Comparison of ENCODE assay signal across 17 mouse cellular contexts in genomic region chr9:50835068-50835705, GRCm38 (mm10). TPM values are rescaled to one million over a fixed set of nuclear protein-coding genes. Genes with fewer than 3 reads are reported as not detected.
DNase-seq lines count a peak whose midpoint lies in the region; ATAC-seq and TF ChIP-seq lines count a peak whose summit lies in the region.
"Had no signal": no experiment of that assay in that cellular context is flagged by ENCODE, and none has a peak within 500 bp of the region (broad histone marks: within the 10 kb centered on the region; RNA-seq: fewer than 3 reads in every experiment).

No protein-coding gene starts in this region.

- no peaks in the 10 kb centered on the region; the same call in 1 of the 2 replicates for H3K36me3 ChIP-seq in stomach, embryonic 15.5 days
- no peaks in the 10 kb centered on the region; the same call in 1 of the 2 replicates for H3K36me3 ChIP-seq in stomach, postnatal 0 days (ENCODE audit: control insufficient read depth, insufficient read depth, low read length)
- H3K36me3 ChIP-seq in lung, postnatal 0 days (ENCODE audit: insufficient read depth, low read length), result no peaks in the 10 kb centered on the region

- no peak for TF ChIP-seq CTCF in stomach, postnatal 0 days (IDR thresholded peaks at IDR 0.05; ENCODE audit: low read depth)
- no peak for TF ChIP-seq CTCF in lung, postnatal 0 days (IDR thresholded peaks at IDR 0.05)

- DNase-seq in adrenal gland, adult 2 months, result peak; percentile 66
- DNase-seq in adrenal gland, postnatal 4 days (ENCODE audit: low spot score in 2 of 2), result no peak
- DNase-seq in stomach, postnatal 0 days (ENCODE audit: low spot score), result no peak
- peak; percentile 91 for DNase-seq in lung, postnatal 0 days (ENCODE audit: low spot score)
- DNase-seq in skeletal muscle tissue, adult 2 months (ENCODE audit: low read depth, low spot score), result peak; percentile 58
- no peak for DNase-seq in urinary bladder, postnatal 4 days (ENCODE audit: low spot score in 2 of 2)
- no peak for DNase-seq in embryo, embryonic 9.5 days (ENCODE audit: extremely low spot score)
- DNase-seq: cerebellum, adult 9-10 months; heart, postnatal 10 days; thymus, adult 18-20 months had no signal

- no peaks in the 10 kb centered on the region for H3K9me3 ChIP-seq in stomach, embryonic 15.5 days
- no peaks in the 10 kb centered on the region for H3K9me3 ChIP-seq in stomach, postnatal 0 days (ENCODE audit: control insufficient read depth, low read length)
- H3K9me3 ChIP-seq in lung, postnatal 0 days (ENCODE audit: low read length), result no peaks in the 10 kb centered on the region
- H3K9me3 ChIP-seq: embryonic facial prominence, embryonic 12.5 days; forebrain, embryonic 13.5 days; limb, embryonic 13.5 days; midbrain, embryonic 10.5 days had no signal

- ATAC-seq in stomach, embryonic 15.5 days (ENCODE audit: insufficient read depth, low FRiP score, low read depth), result peak; percentile 18; the same call in 1 of the 2 replicates
- ATAC-seq in stomach, postnatal 0 days (ENCODE audit: low FRiP score, low TSS enrichment), result no peak
- peak; percentile 93 for ATAC-seq in lung, postnatal 0 days
- ATAC-seq: forebrain, embryonic 13.5 days; hindbrain, postnatal 0 days had no signal

- no peak for TF ChIP-seq EP300 in stomach, postnatal 0 days (optimal IDR thresholded peaks at IDR 0.05)
- peak; percentile 77 for TF ChIP-seq EP300 in lung, postnatal 0 days (IDR thresholded peaks at IDR 0.05)

- WGBS in stomach, embryonic 15.5 days, result 84% methylated on average over 10 of the region's 10 CpGs
- 84% methylated on average over 10 of the region's 10 CpGs for WGBS in stomach, postnatal 0 days
- 70% methylated on average over 10 of the region's 10 CpGs for WGBS in lung, postnatal 0 days

- no peak overlapping the region for H3K4me2 ChIP-seq in stomach, embryonic 15.5 days
- no peak overlapping the region for H3K4me2 ChIP-seq in stomach, postnatal 0 days (replicated peaks; ENCODE audit: low read depth)
- no peak overlapping the region for H3K4me2 ChIP-seq in lung, postnatal 0 days (replicated peaks; ENCODE audit: low read depth, low read length)
- H3K4me2 ChIP-seq: embryonic facial prominence, embryonic 12.5 days; forebrain, embryonic 13.5 days; limb, embryonic 13.5 days had no signal

- H3K27me3 ChIP-seq in stomach, embryonic 15.5 days (replicated peaks), result no peaks in the 10 kb centered on the region
- H3K27me3 ChIP-seq in stomach, postnatal 0 days (ENCODE audit: control insufficient read depth, insufficient read depth, low read length), result no peaks in the 10 kb centered on the region
- H3K27me3 ChIP-seq in lung, postnatal 0 days (replicated peaks; ENCODE audit: insufficient read depth, low read length), result no peaks in the 10 kb centered on the region
- H3K27me3 ChIP-seq: embryonic facial prominence, embryonic 12.5 days; forebrain, embryonic 13.5 days; limb, embryonic 13.5 days had no signal

- no peak overlapping the region for H3K9ac ChIP-seq in stomach, embryonic 15.5 days
- no peak overlapping the region for H3K9ac ChIP-seq in stomach, postnatal 0 days (ENCODE audit: low read length)
- H3K9ac ChIP-seq in lung, postnatal 0 days (replicated peaks; ENCODE audit: low read depth), result no peak overlapping the region
- H3K9ac ChIP-seq: embryonic facial prominence, embryonic 12.5 days; forebrain, embryonic 13.5 days; limb, embryonic 13.5 days had no signal

- no peaks in the 10 kb centered on the region for H3K4me1 ChIP-seq in stomach, embryonic 15.5 days
- no peaks in the 10 kb centered on the region for H3K4me1 ChIP-seq in stomach, postnatal 0 days (replicated peaks; ENCODE audit: control insufficient read depth, insufficient read depth)
- H3K4me1 ChIP-seq in lung, postnatal 0 days (ENCODE audit: insufficient read depth, low read depth, low read length), result peaks cover 2% of the 10 kb centered on the region; the same call in 1 of the 2 replicates
- H3K4me1 ChIP-seq: embryonic facial prominence, embryonic 12.5 days; forebrain, embryonic 13.5 days; limb, embryonic 13.5 days; midbrain, embryonic 10.5 days had no signal

- H3K27ac ChIP-seq in stomach, embryonic 15.5 days, result no peak overlapping the region
- no peak overlapping the region for H3K27ac ChIP-seq in stomach, postnatal 0 days (replicated peaks)
- H3K27ac ChIP-seq in lung, postnatal 0 days (ENCODE audit: low read length), result peak overlapping the region; percentile 76
- H3K27ac ChIP-seq: embryonic facial prominence, embryonic 12.5 days; forebrain, embryonic 13.5 days; hindbrain, postnatal 0 days; kidney, postnatal 0 days; limb, embryonic 13.5 days; midbrain, embryonic 10.5 days had no signal

- no peak overlapping the region for H3K4me3 ChIP-seq in stomach, embryonic 15.5 days (replicated peaks)
- no peak overlapping the region for H3K4me3 ChIP-seq in stomach, postnatal 0 days (ENCODE audit: low read depth, low read length)
- no peak overlapping the region for H3K4me3 ChIP-seq in lung, postnatal 0 days (ENCODE audit: low read depth, low read length)
- H3K4me3 ChIP-seq: embryonic facial prominence, embryonic 12.5 days; forebrain, embryonic 13.5 days; limb, embryonic 13.5 days; midbrain, embryonic 10.5 days had no signal

RNA-seq across cellular contexts. Expression of gene Ppp2r1b, which starts 9.9 kb away (rescaled TPM):
- total RNA-seq in adrenal gland, adult 2 months (2021), result 10 to 100 TPM; 38.4 to 44.4 TPM
- 6.4 and 8.2 TPM in 2 replicates for polyA plus RNA-seq in adrenal gland, adult 2 months (2012; rRNA removed)
- total RNA-seq in adrenal gland, postnatal 4 days (2021), result 10 to 100 TPM; 35.8 to 35.9 TPM
- polyA plus RNA-seq in stomach, embryonic 15.5 days (2015; fragmentation: Nextera tagmentation; extraction: Ambion mirVana), result 74.3 and 74.5 TPM in 2 replicates
- polyA plus RNA-seq in stomach, postnatal 0 days (2015; fragmentation: Nextera tagmentation; extraction: Ambion mirVana), result 32.6 and 33.2 TPM in 2 replicates
- 26.0 and 28.4 TPM in 2 replicates for polyA plus RNA-seq in lung, postnatal 0 days (2015; fragmentation: Nextera tagmentation; extraction: Ambion mirVana)

RNA-seq across cellular contexts. Expression of gene 1110032A03Rik, which starts 59.9 kb away (rescaled TPM):
- 10 to 100 TPM; 47.8 to 63.4 TPM for total RNA-seq in adrenal gland, adult 2 months (2021)
- 29.4 and 29.7 TPM in 2 replicates for polyA plus RNA-seq in adrenal gland, adult 2 months (2012; rRNA removed)
- 10 to 100 TPM; 35.5 to 36.5 TPM for total RNA-seq in adrenal gland, postnatal 4 days (2021)
- 31.2 and 32.6 TPM in 2 replicates for polyA plus RNA-seq in stomach, embryonic 15.5 days (2015; fragmentation: Nextera tagmentation; extraction: Ambion mirVana)
- polyA plus RNA-seq in stomach, postnatal 0 days (2015; fragmentation: Nextera tagmentation; extraction: Ambion mirVana), result 36.8 and 41.3 TPM in 2 replicates
- polyA plus RNA-seq in lung, postnatal 0 days (2015; fragmentation: Nextera tagmentation; extraction: Ambion mirVana), result 72.3 and 79.8 TPM in 2 replicates

Comparison
In these comparisons a context has a peak if more than half of its experiments do, and no peak if none do; other contexts are left out.
1. DNase-seq: peak in adrenal gland, adult 2 months (single experiment), lung, postnatal 0 days (single experiment) and skeletal muscle tissue, adult 2 months (single experiment); none in adrenal gland, postnatal 4 days (0 of 2), stomach, postnatal 0 days (single experiment), urinary bladder, postnatal 4 days (0 of 2) and embryo, embryonic 9.5 days (single experiment).